Mouse (Mus musculus): ENCODE data around the gene Caml. TPM values are rescaled to one million over a fixed set of nuclear protein-coding genes. Genes with fewer than 3 reads are reported as not detected.
"Not testable (repeated sequence)": the region's sequence is repeated elsewhere in the genome, so short reads cannot be mapped to it uniquely, and the experiment has no call there.

Caml gene
- polyA plus RNA-seq, 1 experiment from 2014 or later, result 67.0 TPM

DNA sequence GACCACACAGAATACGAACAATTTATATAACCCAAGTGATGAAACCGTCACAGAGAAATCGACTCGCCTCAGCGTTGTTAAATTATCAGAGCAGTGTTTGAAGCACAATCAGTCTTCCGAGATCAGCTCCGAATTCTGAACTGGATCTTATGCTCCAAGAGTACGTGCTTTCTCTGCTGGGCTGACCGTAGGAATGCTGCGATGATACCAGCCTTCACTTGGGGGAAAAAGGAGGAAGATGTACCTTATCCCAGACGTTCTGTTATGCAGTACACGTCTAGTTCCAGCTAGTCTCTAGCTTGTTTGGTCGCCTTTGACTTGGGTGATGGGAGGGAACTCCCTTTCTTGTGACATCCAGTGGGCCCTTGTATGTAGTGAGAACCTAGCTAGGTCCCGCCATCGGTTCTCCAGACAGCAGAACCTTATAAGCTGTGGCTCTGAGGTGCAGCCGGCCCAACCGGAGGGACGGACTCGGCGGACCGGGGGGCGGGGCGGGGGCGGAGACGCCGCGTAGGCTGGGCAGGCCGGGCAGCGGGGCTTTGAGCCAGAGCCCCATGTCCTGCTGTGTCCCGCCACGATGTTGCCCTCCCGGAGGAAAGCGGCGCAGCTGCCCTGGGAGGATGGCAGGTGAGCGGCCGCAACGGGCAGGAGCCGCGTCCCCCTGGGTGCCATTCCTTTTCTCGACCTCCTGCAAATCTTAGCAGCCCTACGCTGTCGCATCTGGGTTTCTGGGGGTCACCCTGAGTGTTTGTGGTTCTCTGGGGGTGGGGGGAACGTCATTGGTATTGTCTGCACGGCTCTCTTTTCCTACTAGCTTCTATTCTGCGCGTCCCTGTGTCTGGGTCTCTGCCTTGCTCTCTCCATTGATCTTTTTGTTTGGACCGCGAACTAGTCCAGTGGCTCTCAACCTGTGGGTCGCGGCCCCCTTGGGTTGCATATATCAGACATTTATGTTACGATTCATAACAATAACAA lies 23.0 kb upstream of the Caml start, which contains the start of gene B4galt7:
B4galt7 (plus strand) TSS at position 331 of the 975 bp plus-strand sequence.
- Histone ChIP-seq H3K27me3 (no peaks in the 10 kb centered on the region), H3K9ac (peak within 1 kb of the TSS; percentile 90), H3K27ac (peak within 1 kb of the TSS; percentile 60; the same call in 1 of the 2 replicates), H3K4me1 (peaks cover 8% of the 10 kb centered on the region), H3K9me3 (no peaks in the 10 kb centered on the region), H3K4me2 (replicated peaks) (peak within 1 kb of the TSS; percentile 81), H3K4me3 (peak within 1 kb of the TSS; percentile 92), H3K36me3 (peaks cover 49% of the 10 kb centered on the region)
- ATAC-seq (ENCODE audit: insufficient number of reproducible peaks, insufficient read depth, low FRiP score, low TSS enrichment), result peak; percentile 78
- WGBS, result 10% methylated on average over 51 of the region's 51 CpGs

GRCm38 (mm10) chr13:55600657-55601056 lies 22.1 kb upstream of the Caml start:
- 22% methylated on average over 9 of the region's 9 CpGs for WGBS
- ATAC-seq (ENCODE audit: insufficient number of reproducible peaks, insufficient read depth, low FRiP score, low TSS enrichment), result no peak
- Histone ChIP-seq H3K9me3 (no peaks in the 10 kb centered on the region), H3K27ac (no peak overlapping the region; the same call in 1 of the 2 replicates), H3K4me3 (peak overlapping the region; percentile 92), H3K36me3 (peaks cover 45% of the 10 kb centered on the region), H3K4me1 (peaks cover 8% of the 10 kb centered on the region), H3K27me3 (no peaks in the 10 kb centered on the region), H3K9ac (peak overlapping the region; percentile 90), H3K4me2 (replicated peaks) (peak overlapping the region; percentile 81)

- Histone ChIP-seq H3K27ac (no peak overlapping the region), H3K4me1 (peaks cover 8% of the 10 kb centered on the region), H3K36me3 (peaks cover 44% of the 10 kb centered on the region), H3K4me2 (replicated peaks) (no peak overlapping the region), H3K27me3 (no peaks in the 10 kb centered on the region), H3K9ac (no peak overlapping the region), H3K4me3 (no peak overlapping the region), H3K9me3 (no peaks in the 10 kb centered on the region)
- no peak for ATAC-seq (ENCODE audit: insufficient number of reproducible peaks, insufficient read depth, low FRiP score, low TSS enrichment)
- WGBS, result 14% methylated on average over 3 of the region's 3 CpGs
Measured at GRCm38 (mm10) chr13:55601611-55602010, 21.2 kb upstream of the Caml start.

DNA sequence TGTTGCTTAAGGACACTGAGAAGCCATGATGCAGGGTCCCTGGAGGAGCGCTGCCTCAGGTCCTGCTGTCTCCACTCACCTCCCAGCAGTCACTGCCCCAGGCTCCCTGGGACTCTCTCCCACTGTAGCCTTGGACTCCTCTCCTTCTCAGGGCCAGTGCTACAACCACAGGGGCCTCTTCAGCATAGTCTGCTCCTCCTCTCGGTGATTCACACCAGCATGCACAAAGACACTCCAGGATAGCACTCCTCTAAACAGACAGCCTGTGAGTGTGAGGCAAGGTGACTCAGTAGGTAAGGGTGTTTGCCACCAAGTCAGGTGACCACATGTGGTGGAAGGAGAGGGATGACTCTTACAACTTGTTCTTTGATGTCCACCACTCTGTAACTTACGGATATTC lies 18.2 kb upstream of the Caml start:
- H3K27me3 ChIP-seq, result no peaks in the 10 kb centered on the region
- no peaks in the 10 kb centered on the region for H3K9me3 ChIP-seq
- H3K4me1 ChIP-seq, result peaks cover 8% of the 10 kb centered on the region
- no peak overlapping the region for H3K9ac ChIP-seq
- H3K4me2 ChIP-seq (replicated peaks), result no peak overlapping the region
- WGBS, result 96% methylated on average over 3 of the region's 3 CpGs
- no peak overlapping the region for H3K27ac ChIP-seq
- peaks cover 55% of the 10 kb centered on the region for H3K36me3 ChIP-seq
- no peak for ATAC-seq (ENCODE audit: insufficient number of reproducible peaks, insufficient read depth, low FRiP score, low TSS enrichment)
- no peak overlapping the region for H3K4me3 ChIP-seq

DNA sequence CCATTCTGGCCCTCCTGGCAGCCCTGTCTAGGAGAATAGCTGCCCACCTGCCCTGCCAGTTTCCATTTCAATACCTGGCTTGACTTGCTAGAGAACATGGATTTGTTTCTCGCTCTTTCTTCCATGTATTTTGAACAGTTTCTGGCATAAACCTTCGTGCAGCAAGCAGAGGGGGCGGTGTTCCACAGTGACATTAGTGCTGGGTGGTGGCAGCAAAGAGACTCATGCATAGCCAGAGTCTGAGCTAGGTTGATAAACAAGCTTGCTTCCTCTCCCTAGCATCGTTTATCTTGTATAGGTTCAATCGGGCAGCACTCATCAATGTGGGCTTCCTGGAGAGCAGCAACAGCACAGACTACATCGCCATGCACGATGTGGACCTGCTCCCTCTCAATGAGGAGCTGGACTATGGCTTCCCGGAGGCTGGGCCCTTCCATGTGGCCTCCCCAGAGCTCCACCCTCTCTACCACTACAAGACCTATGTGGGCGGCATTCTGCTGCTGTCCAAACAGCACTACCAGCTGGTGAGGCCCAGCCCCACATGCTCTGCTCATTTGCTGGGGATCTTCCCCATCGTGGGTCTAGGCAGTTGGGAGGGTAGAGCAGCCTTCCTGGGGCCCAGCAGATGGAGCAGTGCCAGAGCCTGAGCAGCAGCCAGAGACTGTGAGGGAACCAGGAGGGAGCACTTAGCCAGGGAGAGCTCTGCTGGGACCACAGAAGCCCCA lies 15.7 kb upstream of the Caml start:
- WGBS, result 81% methylated on average over 10 of the region's 10 CpGs
- H3K4me3 ChIP-seq, result no peak overlapping the region
- no peaks in the 10 kb centered on the region for H3K27me3 ChIP-seq
- H3K36me3 ChIP-seq, result peaks cover 60% of the 10 kb centered on the region
- H3K4me2 ChIP-seq (replicated peaks), result no peak overlapping the region
- no peak overlapping the region for H3K27ac ChIP-seq
- no peak for ATAC-seq (ENCODE audit: insufficient number of reproducible peaks, insufficient read depth, low FRiP score, low TSS enrichment)
- peaks cover 5% of the 10 kb centered on the region for H3K4me1 ChIP-seq
- no peaks in the 10 kb centered on the region for H3K9me3 ChIP-seq
- no peak overlapping the region for H3K9ac ChIP-seq

DNA sequence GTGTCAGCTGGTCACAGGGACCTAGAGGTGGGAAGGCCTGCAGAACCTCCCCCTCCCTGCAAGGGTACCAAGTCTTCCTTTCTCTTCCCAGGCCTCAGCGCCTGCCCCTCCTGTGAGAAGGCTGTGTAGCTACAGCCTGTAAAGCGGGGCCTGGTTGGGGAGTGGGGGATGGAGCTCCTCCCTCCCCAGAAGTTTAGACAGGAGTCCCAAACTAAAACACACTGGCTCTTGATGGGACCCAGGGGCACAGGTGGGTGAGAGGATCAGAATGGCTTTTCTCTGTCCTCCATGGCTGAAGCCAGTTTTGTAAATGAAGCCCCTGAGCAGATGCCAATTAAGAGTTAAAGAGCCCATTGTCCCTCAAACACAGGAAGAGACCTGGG lies 15.2 kb upstream of the Caml start:
- 84% methylated on average over 2 of the region's 2 CpGs for WGBS
- peaks cover 7% of the 10 kb centered on the region for H3K4me1 ChIP-seq
- H3K27me3 ChIP-seq, result no peaks in the 10 kb centered on the region
- no peak overlapping the region for H3K4me3 ChIP-seq
- H3K9me3 ChIP-seq, result no peaks in the 10 kb centered on the region
- ATAC-seq (ENCODE audit: insufficient number of reproducible peaks, insufficient read depth, low FRiP score, low TSS enrichment), result no peak
- H3K9ac ChIP-seq, result no peak overlapping the region
- no peak overlapping the region for H3K4me2 ChIP-seq (replicated peaks)
- H3K27ac ChIP-seq, result no peak overlapping the region
- peaks cover 60% of the 10 kb centered on the region for H3K36me3 ChIP-seq

- no peaks in the 10 kb centered on the region for H3K27me3 ChIP-seq
- WGBS, result 43% methylated on average over 7 of the region's 7 CpGs
Measured at GRCm38 (mm10) chr13:55611996-55612395, 10.8 kb upstream of the Caml start.

GRCm38 (mm10) chr13:55613471-55613870 lies 9.3 kb upstream of the Caml start:
- Histone ChIP-seq H3K4me1 (peaks cover 7% of the 10 kb centered on the region), H3K27me3 (no peaks in the 10 kb centered on the region), H3K36me3 (peaks cover 24% of the 10 kb centered on the region), H3K9ac (no peak overlapping the region), H3K4me2 (replicated peaks) (no peak overlapping the region), H3K4me3 (no peak overlapping the region), H3K27ac (no peak overlapping the region), H3K9me3 (no peaks in the 10 kb centered on the region)
- ATAC-seq (ENCODE audit: insufficient number of reproducible peaks, insufficient read depth, low FRiP score, low TSS enrichment), result no peak
- 52% methylated on average over 5 of the region's 5 CpGs for WGBS

More at GRCm38 (mm10) chr13:55611996-55612395, 10.8 kb upstream of the Caml start:
- Histone ChIP-seq H3K36me3 (peaks cover 37% of the 10 kb centered on the region), H3K9ac (no peak overlapping the region), H3K4me3 (no peak overlapping the region), H3K4me2 (replicated peaks) (no peak overlapping the region), H3K4me1 (peaks cover 7% of the 10 kb centered on the region), H3K27ac (no peak overlapping the region; the same call in 1 of the 2 replicates), H3K9me3 (no peaks in the 10 kb centered on the region)
- no peak for ATAC-seq (ENCODE audit: insufficient number of reproducible peaks, insufficient read depth, low FRiP score, low TSS enrichment)

DNA sequence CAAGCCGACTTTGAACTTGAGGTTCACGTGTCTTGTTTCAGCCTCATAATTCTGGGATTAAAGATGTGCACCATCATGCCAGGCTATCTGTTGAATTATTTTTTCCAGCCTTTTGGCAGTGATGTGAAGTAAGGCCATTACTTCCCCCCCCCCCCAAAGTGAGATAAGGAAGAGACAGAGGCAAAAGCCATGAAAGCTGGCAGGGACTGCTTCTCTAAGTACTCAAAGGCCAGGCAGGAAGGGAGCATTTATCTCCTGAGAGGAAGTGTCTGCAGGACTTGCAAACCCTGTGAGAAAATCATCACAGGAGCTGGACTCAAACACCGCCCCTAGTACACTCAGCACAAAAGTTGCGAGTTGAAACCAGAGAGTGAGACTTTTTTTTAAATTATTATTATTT lies 3.5 kb upstream of the Caml start:
- 93% methylated on average over 4 of the region's 4 CpGs for WGBS
- Histone ChIP-seq H3K27ac (no peak overlapping the region), H3K36me3 (0 out of 2 replicates have a peak, but pooled peaks cover 7% of the 10 kb centered on the region), H3K9ac (no peak overlapping the region), H3K4me2 (replicated peaks) (no peak overlapping the region), H3K4me3 (no peak overlapping the region), H3K9me3 (no peaks in the 10 kb centered on the region), H3K4me1 (peaks cover 7% of the 10 kb centered on the region), H3K27me3 (no peaks in the 10 kb centered on the region)
- ATAC-seq (ENCODE audit: insufficient number of reproducible peaks, insufficient read depth, low FRiP score, low TSS enrichment), result no peak

- Histone ChIP-seq H3K9me3 (no peaks in the 10 kb centered on the region), H3K9ac (no peak overlapping the region), H3K4me2 (replicated peaks) (no peak overlapping the region), H3K27ac (no peak overlapping the region), H3K27me3 (no peaks in the 10 kb centered on the region), H3K4me3 (no peak overlapping the region), H3K36me3 (peaks cover 7% of the 10 kb centered on the region), H3K4me1 (peaks cover 14% of the 10 kb centered on the region)
- 80% methylated on average over 2 of the region's 2 CpGs for WGBS
- ATAC-seq (ENCODE audit: insufficient number of reproducible peaks, insufficient read depth, low FRiP score, low TSS enrichment), result no peak
Measured at GRCm38 (mm10) chr13:55620275-55620674, 2.5 kb upstream of the Caml start.

DNA sequence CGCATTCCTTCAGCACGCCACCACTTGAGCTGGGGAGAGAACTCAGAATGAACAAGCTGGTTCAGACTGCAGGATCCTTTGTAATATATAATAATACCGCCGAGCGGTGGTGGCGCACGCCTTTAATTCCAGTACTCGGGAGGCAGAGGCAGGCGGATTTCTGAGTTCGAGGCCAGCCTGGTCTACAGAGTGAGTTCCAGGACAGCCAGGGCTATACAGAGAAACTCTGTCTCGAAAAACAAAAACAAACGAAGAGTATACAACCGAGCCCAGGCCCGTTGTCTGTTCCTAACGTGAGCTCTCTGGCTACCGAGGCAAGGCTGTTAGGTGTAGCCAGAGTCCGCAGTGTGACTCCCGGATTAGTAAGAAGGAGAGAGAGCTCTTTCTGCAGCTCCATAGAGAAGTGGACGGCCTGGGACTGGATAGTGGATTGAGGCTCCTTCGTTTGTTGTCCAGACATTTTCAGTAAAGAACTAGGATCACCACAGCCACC lies 603 bp upstream of the Caml start:
- not testable (repeated sequence) for H3K9me3 ChIP-seq; ATAC-seq (ENCODE audit: insufficient number of reproducible peaks, insufficient read depth, low FRiP score, low TSS enrichment); H3K27me3 ChIP-seq
- H3K36me3 ChIP-seq, result peaks cover 16% of the 10 kb centered on the region
- H3K4me2 ChIP-seq (replicated peaks), result peak overlapping the region; percentile 84
- peak overlapping the region; percentile 89 for H3K27ac ChIP-seq
- H3K4me3 ChIP-seq, result peak overlapping the region; percentile 84
- peak overlapping the region; percentile 87 for H3K9ac ChIP-seq
- peaks cover 14% of the 10 kb centered on the region for H3K4me1 ChIP-seq
- 24% methylated on average over 20 of the region's 20 CpGs for WGBS
